Mouse (Mus musculus) v-Abl transformed pro-B cells (cell line): ENCODE measurements around the gene 1700016D06Rik.

Experiments
- in situ Hi-C, 2 experiments: fragments of 400-800 bp; cut with MboI; formaldehyde crosslinking; loops; one replicate each; pipeline ENCODE4 v1.15.1; 2025; ENCODE audit not compliant: unreplicated experiment in 2 of 2

1700016D06Rik gene

DNA sequence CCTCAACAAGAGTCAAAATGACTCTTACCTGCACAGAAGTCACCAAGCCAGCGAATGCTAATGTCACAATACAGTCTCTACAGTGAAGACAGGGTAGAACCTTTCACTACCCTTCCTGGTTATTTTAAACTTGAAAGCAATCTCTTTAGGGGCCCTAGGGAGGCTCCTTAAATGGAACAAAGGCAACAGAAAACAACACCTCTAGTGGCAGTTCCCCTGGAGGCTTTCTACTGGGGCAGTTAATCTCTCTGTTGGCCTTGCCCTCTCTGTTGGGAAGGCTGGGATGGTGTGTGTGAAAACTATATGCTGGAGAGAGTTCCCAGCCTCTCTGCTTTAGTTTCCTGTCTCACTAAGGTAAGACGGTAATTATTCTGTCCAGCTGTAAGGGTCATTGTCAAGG lies 60.3 kb downstream of the 1700016D06Rik start:
- in situ Hi-C loops: no loop called here

DNA sequence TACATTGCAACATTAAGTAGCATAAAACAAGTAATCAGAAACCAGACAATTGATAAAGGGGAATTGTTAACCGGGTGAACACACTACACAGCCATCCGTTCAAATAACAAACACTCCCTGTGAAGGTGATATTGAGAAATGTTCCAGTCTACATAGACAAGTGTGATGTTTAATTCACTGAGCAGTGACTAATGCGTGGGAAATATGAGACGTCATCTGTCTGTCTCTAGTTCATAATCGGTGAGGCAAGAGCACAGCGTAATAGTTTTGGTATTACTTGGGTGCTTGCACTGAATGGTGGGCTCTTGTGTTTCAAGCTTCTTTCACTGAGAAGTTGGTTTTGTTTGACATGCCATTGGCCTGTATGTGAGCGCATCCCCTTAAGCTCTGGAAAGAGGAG lies 63.3 kb downstream of the 1700016D06Rik start:
- in situ Hi-C loops: no loop called here

DNA sequence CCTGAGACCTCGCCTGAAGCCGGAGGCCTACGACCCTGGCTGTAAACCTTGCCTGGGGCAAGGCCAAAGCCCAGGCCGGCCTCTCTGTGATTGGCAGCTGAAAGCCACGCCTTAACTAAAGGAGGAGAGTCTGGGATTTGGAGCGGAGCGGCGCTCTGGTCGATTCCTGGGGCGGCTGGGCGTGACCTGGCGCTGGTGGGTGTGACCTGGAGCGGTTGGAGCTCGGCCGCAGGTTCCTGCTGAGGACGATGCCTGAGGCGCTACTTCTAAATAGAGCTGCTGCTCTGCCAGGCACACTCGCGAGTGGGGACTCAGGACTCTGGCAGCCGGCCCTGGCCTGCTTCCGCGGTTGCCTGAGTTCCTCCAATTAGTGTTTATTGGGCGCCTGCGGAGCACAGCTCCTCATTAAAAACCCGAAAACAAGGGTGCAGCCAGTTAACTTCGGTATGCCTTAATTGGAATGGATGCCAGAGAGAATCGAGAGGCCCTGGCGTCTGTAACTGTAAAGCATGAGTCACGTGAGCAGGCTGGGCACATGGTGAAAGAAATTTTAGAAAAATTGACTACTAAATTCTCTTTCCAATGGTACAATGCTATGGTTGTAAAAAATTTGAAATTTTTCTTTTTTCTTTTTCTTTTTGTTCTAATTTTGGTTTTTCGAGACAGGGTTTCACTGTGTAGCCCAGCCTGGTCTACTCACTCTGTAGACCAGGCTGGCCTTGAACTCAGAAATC lies 64.4 kb downstream of the 1700016D06Rik start:
- in situ Hi-C loops: no loop called here

DNA sequence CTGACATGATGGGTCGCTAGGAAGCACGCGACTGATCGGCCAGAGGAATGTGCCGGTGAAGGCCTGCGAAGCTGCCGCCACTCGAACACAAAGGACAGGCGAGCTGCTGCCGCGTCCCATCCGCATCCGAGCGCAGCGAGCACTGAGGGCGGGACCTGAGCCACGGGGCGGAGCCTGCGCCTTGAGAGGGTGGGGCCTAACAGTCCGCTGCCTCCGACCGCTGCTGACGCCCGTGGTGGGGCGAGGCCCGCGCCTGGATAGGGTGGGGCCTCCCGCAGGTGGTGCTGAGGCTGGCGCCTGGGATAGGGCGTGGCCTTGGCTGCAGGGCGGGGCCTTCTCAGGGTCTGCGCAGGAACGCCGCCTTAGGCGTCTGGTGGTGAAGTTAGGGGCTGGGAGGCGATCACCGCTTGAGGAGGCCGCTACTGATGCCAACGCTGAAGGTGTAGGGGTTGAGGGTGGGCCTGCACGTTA lies 65.2 kb downstream of the 1700016D06Rik start, which contains the start of gene Ankrd10:
Gene Ankrd10 (minus strand): TSS at position 147 of the 471 bp plus-strand sequence.
- in situ Hi-C loops: no loop called here

DNA sequence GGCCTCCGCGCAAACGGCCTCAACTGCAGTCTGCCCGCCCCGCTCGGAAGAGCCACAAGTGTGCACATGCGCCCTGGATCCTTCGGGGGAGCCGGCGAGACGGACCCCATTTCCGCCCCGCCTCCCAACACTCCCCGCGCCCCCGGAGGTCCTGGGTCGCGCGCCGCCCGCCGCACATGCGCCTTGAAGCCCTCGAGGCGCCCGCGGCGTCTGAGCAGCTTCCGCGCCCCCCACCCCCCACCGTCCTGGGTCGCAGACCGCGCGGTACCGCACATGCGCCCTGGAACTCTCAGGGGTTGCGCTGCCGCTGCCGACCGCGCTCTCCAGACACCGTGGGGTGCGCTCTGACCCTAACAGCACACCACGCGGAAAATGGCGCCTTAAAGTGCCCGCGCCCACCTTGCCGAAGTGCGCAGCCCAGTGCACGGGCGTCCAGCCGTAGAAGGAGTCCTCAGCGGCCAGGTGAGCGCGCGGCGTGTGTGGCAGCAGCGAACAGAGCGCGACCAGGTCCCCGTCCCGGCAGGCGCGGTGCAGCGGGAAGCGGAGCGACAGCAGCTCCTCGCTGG lies 65.8 kb downstream of the 1700016D06Rik start:
- in situ Hi-C loops: no loop called here

DNA sequence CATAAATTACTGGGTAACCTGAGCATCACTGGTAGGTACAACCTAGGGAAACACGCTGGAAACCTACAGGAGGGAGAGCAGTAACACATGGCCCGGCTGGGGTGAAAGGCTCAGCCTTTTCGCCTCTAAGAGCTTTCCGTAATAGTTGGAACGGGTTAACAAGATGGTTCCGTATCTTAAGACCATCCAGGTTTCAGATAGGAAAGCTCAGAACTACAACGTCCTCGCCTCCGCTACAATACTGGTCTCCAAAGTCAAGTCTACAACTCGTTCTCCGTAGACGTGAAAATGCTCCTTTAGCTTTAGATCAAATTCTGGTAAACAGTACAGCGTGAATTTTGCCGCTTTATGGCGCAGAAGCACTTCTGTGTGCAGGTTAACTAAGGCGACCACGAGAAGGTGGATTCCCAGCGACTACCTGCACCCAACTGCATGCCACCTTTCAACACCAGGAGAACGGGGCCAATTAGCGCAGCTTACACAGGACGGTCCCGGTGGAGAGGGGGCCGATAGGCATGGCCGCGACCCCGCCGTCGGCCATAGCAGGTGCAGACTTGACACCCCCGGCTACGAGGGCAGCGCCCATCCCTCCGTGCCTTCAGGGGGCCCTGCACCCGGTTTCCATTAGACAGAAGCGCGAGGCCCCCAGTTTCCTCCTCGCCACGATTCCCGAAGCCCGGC lies 66.4 kb downstream of the 1700016D06Rik start:
- in situ Hi-C loops: no loop called here

DNA sequence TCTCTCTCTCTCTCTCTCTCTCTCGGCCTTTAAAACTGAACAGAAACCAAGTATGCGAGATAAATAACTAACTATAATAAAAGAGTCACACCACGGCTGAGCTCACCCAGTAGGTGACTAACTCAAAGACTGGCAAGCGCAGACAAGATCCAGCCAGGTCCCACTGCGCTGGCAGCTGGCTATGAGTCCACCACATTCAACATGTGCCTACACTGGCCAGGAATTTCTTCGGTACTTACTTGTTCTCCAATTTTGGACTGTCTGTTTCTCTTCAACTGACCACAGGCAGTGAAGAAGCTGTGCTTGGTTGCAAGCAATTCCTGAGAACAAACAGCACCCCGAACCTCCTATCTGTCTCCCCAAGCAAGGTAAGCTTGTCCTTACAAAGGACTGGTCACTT lies 67.4 kb downstream of the 1700016D06Rik start:
- in situ Hi-C loops: no loop called here

DNA sequence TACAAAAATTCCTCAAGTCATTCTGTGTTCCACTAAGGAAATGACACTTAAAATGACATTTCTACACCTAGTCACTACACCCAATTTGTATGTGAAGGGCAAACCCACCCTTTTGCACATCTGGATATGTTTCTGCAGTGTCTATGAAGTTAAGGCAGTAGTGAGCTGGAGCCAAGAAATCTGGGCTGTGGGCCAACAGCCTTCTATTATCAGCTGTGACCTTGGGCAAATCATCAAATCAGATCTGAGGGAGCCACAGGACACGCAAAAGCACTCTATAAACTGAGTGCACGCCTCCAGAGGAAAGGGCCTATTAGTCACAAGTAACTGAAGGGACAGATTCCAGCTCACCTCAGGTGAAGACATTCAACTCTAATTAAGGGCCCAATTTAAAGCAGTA lies 68.5 kb downstream of the 1700016D06Rik start:
- in situ Hi-C loops: no loop called here

DNA sequence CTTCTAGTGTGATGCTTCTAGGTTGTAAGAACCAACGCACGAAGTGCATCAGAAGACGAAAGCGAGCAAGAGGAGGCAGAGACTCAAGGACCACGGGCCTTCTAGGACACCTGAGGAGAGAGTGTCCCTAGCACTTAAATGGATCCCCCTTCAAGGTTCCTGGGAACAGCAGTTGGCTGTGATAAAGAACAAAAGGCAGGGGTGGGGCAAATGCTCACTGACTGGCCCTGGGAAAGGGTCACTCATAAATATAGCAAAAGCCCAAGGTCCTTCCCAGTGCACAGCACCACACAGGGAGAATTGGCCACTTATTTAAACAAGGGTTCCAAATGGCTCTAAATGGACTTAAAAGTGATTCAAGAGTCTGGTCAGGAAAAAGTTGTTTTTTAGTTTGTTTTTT lies 71.7 kb downstream of the 1700016D06Rik start:
- in situ Hi-C loops: loop anchor here in 1 of 2 experiments (10.0 kb wide), 1 partner anchor 66 kb away; no protein-coding TSS in a partner anchor

DNA sequence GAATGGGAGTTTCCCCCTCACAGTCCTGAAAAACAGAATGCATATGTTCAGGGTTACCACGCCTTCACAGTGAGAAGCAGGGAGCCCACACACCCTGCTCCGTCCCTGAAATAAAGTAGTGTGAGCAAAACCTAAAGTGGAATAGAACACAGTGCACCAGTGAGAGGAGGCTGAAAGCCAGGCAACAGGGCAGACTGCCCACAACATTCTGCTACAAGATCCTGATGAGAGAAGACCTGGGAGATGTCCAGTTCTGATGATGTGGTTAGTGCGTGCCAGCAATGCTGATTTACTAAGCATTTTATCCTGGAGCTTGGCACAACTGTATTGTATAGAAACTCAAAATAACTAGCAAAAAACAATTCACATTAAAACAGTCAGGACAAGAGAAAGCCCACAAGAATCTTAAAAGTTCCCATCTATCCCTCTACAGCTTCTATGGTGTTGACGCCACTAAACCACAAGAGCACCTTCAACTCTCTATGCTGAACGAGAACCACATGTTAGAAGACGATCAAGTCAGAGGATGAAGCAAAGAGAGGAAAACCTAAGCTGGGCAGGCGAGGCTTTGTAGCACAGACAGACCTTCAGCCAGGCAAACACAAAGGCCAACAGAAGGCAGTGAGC lies 72.2 kb downstream of the 1700016D06Rik start:
- in situ Hi-C loops: loop anchor here in 1 of 2 experiments (10.0 kb wide), 1 partner anchor 66 kb away; no protein-coding TSS in a partner anchor

DNA sequence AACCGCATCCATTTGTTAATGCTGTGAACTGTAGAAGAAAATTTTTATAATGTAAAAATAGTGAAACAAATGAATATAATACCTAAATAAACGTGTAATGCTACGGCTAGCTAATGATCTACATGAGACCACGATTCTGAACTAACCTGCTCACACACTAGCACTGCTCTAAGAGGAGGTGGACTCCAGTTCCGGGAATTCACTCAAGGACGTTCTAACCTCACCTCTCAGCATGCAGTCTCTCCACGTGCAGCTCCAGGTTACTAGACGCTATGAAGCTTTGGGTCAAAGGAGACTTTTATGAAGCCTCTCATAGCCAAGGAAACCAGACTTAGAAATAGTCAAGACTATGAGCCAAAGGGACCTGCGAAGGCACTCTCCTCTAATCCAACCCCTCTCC lies 73.1 kb downstream of the 1700016D06Rik start:
- in situ Hi-C loops: loop anchor here in 1 of 2 experiments (10.0 kb wide), 1 partner anchor 67 kb away; no protein-coding TSS in a partner anchor

DNA sequence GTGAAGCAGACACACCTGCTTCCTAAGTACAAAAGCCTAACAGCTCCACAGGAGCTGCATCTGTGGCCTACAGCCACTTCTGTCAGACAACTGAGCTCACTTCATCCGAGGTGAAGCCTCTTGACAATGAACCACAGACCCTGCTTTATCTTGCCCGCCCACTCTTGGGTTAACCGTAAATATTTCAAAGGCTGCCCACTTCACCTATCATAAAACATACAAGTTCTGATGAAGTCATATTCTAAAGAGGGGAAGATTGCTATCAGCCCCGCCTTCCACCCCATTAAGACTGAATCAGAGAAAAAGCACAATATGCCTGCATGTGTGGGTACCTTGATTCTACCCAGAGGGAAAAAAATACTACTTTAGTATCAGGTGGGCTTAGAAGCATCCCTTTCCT lies 75.8 kb downstream of the 1700016D06Rik start:
- in situ Hi-C loops: loop anchor here in 1 of 2 experiments (10.0 kb wide), 1 partner anchor 70 kb away; no protein-coding TSS in a partner anchor

DNA sequence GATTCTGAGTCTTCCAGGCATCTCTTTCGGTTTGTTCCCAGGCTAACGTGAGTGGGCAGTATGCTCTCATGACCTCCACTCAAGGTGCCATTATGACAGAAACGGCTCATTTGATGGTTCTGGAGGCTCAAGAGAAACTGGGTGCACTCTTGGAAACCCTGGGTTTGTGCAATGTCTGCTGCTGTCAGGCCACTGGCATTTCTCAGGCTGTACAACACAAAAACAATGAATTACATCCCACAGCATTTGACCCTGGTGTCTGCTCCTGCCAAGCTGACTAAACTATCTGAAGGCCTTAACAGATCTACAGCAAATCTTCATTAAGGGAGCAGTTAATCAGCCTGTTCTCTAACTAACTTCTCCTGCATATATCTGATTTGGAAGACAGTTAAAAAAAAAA lies 81.8 kb downstream of the 1700016D06Rik start:
- in situ Hi-C loops: loop anchor here (5.0 kb wide), 3 partner anchors 67 to 192 kb away; partner anchors contain the start of gene Cars2 (in 1 of the 2)

DNA sequence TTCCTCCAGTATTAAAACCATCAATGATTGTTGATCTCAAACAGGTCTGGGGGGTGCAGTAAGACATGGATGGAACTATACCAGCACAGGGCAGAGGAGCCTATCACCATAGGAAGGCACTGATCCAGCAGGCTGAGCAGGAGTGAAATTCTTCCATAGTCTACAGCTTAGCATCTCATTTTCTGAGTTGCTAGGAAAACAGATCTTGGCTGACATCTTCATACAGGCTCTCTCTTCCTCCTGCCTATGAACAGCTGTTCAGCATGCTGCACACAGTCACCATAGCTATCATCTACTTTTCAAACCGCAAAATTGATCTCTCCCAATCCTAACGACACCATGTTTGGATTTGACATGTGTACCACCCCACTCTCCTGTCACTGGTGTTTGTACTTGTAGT lies 82.8 kb downstream of the 1700016D06Rik start:
- in situ Hi-C loops: loop anchor here (5.0 kb wide), 3 partner anchors 66 to 191 kb away; partner anchors contain the start of gene Cars2 (in 1 of the 2)

DNA sequence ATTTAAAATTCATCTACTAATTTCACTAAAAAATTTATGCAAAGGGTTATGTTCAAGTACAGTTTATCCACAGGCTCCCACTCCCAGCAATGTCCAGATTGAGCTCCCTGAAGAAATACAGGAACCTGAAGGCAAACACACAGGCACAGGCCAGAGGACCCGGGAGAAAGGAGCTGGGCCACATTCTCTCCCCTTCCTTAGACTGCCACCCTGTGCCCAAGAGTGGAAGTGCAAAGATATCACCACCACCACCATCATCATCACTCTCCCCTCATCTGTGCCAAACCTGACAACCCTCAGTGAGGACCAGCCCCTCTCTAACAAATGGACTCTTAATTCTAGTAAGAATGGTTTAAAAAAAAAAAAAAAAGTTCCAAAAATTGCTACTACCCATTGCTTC lies 84.6 kb downstream of the 1700016D06Rik start:
- in situ Hi-C loops: loop anchor here (5.0 kb wide), 3 partner anchors 64 to 189 kb away; partner anchors contain the start of gene Cars2 (in 1 of the 2)

DNA sequence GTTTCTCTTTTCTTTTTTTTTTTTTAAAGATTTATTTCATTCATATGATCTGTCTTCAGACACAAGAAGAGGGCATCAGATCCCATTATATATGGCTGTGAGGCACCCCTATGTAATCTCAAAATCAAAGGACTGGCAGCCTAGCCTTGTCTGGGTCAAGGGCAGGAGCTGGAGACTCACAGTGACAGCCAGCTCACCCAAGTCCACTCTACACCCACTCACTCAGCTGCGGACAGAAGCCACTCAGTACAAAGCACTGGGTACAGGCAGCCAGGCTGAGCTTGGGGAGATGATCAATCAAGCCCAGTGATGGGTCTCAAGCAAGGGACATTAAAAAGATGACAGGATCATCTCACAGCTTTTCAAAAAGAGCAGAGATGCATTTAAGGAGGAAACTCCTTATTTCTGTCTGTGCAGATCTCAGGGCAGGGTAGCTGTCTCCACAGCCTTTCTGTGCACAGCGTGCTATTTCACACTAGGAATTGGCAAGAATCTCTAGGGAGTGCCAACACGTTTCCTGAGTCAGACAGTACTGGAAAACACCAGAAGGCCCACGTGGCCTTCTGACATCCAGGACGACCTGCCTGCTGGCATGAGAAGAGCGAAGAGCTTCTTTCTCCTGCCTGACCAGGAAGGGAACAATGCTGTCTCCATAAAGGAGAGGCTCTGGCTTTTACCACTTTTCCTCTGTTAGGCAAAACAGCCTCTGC lies 86.6 kb downstream of the 1700016D06Rik start:
- in situ Hi-C loops: loop anchor here in 1 of 2 experiments (5.0 kb wide), 1 partner anchor 182 kb away; no protein-coding TSS in a partner anchor

DNA sequence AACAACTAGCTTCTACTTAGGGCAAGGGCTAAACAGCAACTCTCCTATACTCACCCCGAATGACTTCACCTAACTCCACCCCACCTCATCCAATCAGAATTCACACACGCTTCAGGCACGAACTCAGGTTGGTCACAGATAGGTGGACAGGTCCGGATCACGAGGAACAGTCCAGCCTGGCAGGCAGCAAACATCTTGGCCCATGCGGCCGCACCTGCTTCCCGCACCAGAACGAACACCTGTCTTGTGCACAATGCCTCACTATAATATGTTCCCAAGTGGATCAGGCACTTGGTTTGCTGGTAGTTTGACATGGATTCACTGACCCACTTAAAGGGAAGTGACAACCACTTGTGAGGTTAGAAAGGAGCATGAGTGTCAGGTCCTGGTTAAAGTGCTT lies 92.0 kb downstream of the 1700016D06Rik start:
- in situ Hi-C loops: no loop called here
